Mouse (Mus musculus): ENCODE measurements at regions not wholly inside any gene's neighbourhood (a gene's known extent, or its start where the extent isn't known, plus 50 kb on each side); places are given as distances from the start of the nearest gene placed in this dataset.

DNA sequence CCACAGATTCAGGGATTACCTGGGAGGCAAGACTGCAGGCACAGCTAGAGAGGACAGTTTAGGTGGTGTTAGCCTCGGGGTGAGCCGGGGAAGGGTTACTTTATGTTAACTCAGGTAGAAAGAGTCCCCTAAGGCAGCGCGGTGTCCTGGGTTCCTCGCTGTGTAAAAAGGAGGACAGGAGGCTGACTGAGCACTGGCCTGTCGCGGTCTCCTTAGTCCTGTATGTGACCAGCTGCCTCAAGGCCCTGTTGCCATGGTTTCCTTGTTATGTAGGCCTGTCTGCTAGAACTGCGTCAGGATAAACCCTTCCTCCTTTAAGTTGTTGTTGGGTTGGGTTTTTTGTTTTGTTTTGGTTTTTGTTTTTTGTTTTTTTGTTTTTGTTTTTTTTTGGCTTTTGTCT is 179.0 kb upstream of the Foxn2 start:
- H3K36me3 ChIP-seq (ENCODE audit: control insufficient read depth, insufficient read depth, low read length), result no peaks in the 10 kb centered on the region
- no peak overlapping the region for H3K4me3 ChIP-seq
- H3K27ac ChIP-seq, result no peak overlapping the region
- H3K4me1 ChIP-seq (ENCODE audit: control insufficient read depth, insufficient read depth, low read length), result peaks cover 7% of the 10 kb centered on the region
- WGBS, result 80% methylated on average over 8 of the region's 8 CpGs
- H3K9ac ChIP-seq (ENCODE audit: low read depth, low read length), result no peak overlapping the region
- intact Hi-C loops (cut with DNase I), result no loop called here
- H3K27me3 ChIP-seq (ENCODE audit: control insufficient read depth, insufficient read depth, low read length), result no peaks in the 10 kb centered on the region
- TF ChIP-seq POLR2A (IDR thresholded peaks at IDR 0.05; ENCODE audit: insufficient read depth, low read depth, low read length) (no peak), CTCF (IDR thresholded peaks at IDR 0.05) (no peak), EP300 (IDR thresholded peaks at IDR 0.05; ENCODE audit: insufficient read depth, low read depth, low read length) (no peak)
- H3K79me2 ChIP-seq (replicated peaks; ENCODE audit: control insufficient read depth, insufficient read depth, low read length), result no peaks in the 10 kb centered on the region
- DNase-seq, result no peak

DNA sequence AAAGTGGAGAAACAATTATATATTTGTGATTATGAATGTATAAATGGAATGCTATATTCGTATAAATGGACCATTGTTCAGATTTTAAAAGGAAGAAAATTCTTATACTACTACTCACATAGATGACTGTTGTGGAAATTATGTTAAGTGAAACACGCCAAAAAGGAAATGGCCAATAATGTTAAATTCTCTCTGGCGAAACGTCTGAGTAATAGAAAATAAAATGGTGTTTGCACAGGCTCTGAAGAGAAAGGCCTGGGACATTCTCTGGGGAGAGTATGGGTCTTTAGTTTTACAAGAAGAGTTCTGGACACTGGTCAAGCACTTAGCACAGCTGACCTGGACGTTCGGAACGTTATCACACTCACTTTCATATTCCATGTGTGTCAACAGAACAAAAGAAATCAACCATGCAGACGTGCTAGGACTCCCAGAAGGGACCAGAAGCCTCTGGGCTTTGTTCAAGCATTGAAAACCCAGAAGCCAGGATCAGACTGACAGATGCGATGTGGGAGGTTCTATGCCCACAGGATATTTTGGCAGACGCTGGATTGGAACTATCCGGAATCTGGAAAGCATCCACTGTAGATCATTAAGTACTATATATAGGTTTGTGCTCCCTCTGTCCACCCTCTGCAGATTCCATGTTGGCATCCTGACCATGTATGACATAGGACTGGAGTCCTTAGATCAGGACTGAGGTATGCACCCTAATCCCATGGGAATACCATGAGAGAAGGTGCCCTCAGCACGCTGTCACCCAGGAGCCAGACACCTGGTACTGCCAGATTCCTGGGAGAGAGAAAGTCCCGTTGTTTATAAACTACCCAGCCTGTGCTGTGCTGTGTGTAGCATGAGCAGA is 178.0 kb upstream of the Foxn2 start:
- Histone ChIP-seq H3K27me3 (ENCODE audit: control insufficient read depth, insufficient read depth, low read length) (no peaks in the 10 kb centered on the region), H3K4me3 (no peak overlapping the region), H3K36me3 (ENCODE audit: control insufficient read depth, insufficient read depth, low read length) (no peaks in the 10 kb centered on the region), H3K79me2 (replicated peaks; ENCODE audit: control insufficient read depth, insufficient read depth, low read length) (no peaks in the 10 kb centered on the region), H3K27ac (peak overlapping the region; percentile 49), H3K9ac (ENCODE audit: low read depth, low read length) (no peak overlapping the region), H3K4me1 (ENCODE audit: control insufficient read depth, insufficient read depth, low read length) (peaks cover 4% of the 10 kb centered on the region)
- TF ChIP-seq EP300 (IDR thresholded peaks at IDR 0.05; ENCODE audit: insufficient read depth, low read depth, low read length) (no peak), CTCF (IDR thresholded peaks at IDR 0.05) (no peak), POLR2A (IDR thresholded peaks at IDR 0.05; ENCODE audit: insufficient read depth, low read depth, low read length) (no peak)
- peak in 1 of 2 experiments; percentile 9 for DNase-seq
- WGBS, result 34% methylated on average over 13 of the region's 13 CpGs
- intact Hi-C loops (cut with DNase I), result no loop called here

DNA sequence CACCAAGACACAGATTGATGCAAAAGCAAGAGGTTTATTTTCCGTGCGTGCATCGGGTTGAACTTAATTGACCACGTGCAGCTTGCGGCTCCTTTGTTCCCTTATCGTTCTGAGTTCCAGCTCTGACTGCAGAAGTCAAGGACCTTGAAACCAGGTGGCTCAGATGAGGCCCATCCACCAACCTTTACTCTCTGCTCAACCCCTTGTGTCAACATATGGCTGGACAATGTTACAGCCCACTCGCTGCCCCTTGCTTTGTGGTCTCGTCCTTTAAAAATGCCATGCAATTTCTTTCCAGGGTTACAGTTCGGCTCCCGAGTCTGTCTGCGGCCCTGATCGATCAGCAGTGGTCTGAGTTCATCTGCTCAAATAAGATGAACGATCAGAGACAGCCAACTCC is 175.2 kb upstream of the Foxn2 start:
- Histone ChIP-seq H3K9ac (ENCODE audit: low read depth, low read length) (no peak overlapping the region), H3K4me3 (no peak overlapping the region), H3K4me1 (ENCODE audit: control insufficient read depth, insufficient read depth, low read length) (peaks cover 3% of the 10 kb centered on the region; the same call in 1 of the 2 replicates), H3K79me2 (replicated peaks; ENCODE audit: control insufficient read depth, insufficient read depth, low read length) (no peaks in the 10 kb centered on the region), H3K27me3 (ENCODE audit: control insufficient read depth, insufficient read depth, low read length) (no peaks in the 10 kb centered on the region), H3K36me3 (ENCODE audit: control insufficient read depth, insufficient read depth, low read length) (no peaks in the 10 kb centered on the region), H3K27ac (no peak overlapping the region)
- no peak for TF ChIP-seq EP300 (IDR thresholded peaks at IDR 0.05; ENCODE audit: insufficient read depth, low read depth, low read length)
- no peak for TF ChIP-seq POLR2A (IDR thresholded peaks at IDR 0.05; ENCODE audit: insufficient read depth, low read depth, low read length)
- no peak for TF ChIP-seq CTCF (IDR thresholded peaks at IDR 0.05)
- WGBS, result 93% methylated on average over 13 of the region's 13 CpGs
- no peak for DNase-seq
- intact Hi-C loops (cut with DNase I), result no loop called here

DNA sequence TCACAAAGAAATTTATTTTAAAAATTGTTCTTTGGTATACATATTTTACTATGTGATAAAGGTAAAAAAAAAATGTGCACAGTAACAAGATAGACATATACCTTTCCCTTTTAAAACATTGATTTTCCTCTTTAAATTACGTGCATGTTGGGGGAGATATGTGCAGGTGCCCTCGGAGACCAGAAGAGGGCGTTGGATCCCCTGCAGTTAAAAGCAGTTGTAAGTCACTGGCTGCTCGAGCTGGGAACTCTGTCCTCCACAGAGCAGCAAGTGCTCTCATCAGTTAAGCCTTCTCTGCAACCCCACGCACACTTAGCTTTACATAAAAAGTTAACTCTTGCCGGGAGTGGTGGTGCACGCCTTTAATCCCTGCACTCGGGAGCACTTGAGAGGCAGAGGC is 172.3 kb upstream of the Foxn2 start:
- H3K4me3 ChIP-seq, result no peak overlapping the region
- H3K36me3 ChIP-seq (ENCODE audit: control insufficient read depth, insufficient read depth, low read length), result no peaks in the 10 kb centered on the region
- intact Hi-C loops (cut with DNase I), result no loop called here
- H3K9ac ChIP-seq (ENCODE audit: low read depth, low read length), result no peak overlapping the region
- no peaks in the 10 kb centered on the region for H3K27me3 ChIP-seq (ENCODE audit: control insufficient read depth, insufficient read depth, low read length)
- TF ChIP-seq POLR2A (IDR thresholded peaks at IDR 0.05; ENCODE audit: insufficient read depth, low read depth, low read length), result no peak
- TF ChIP-seq CTCF (IDR thresholded peaks at IDR 0.05), result no peak
- TF ChIP-seq EP300 (IDR thresholded peaks at IDR 0.05; ENCODE audit: insufficient read depth, low read depth, low read length), result no peak
- 83% methylated on average over 8 of the region's 8 CpGs for WGBS
- no peak for DNase-seq
- H3K27ac ChIP-seq, result no peak overlapping the region
- no peaks in the 10 kb centered on the region for H3K4me1 ChIP-seq (ENCODE audit: control insufficient read depth, insufficient read depth, low read length)
- no peaks in the 10 kb centered on the region for H3K79me2 ChIP-seq (replicated peaks; ENCODE audit: control insufficient read depth, insufficient read depth, low read length)

DNA sequence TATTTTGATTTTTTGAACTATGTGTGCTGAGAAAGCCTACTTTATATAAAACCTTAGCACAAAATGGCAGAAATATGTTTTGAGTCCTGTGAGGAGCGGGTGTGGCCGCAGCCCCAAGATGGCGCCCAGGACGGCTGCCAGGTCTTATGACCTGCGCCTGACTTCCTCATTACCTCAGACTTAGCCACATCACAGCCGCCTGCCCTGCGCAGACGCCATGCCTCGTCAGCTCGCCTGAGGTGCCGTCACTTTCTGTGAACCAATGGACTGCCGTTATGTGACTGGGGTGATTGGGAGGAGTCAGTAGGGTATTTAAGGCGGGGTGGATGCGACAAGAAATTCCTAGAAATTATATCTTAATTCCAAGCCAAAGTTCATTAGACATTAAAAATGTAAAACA is 171.7 kb upstream of the Foxn2 start:
- Histone ChIP-seq H3K79me2 (replicated peaks; ENCODE audit: control insufficient read depth, insufficient read depth, low read length) (no peaks in the 10 kb centered on the region), H3K4me3 (no peak overlapping the region), H3K27me3 (ENCODE audit: control insufficient read depth, insufficient read depth, low read length) (no peaks in the 10 kb centered on the region), H3K27ac (no peak overlapping the region), H3K9ac (ENCODE audit: low read depth, low read length) (no peak overlapping the region), H3K4me1 (ENCODE audit: control insufficient read depth, insufficient read depth, low read length) (no peaks in the 10 kb centered on the region), H3K36me3 (ENCODE audit: control insufficient read depth, insufficient read depth, low read length) (no peaks in the 10 kb centered on the region)
- intact Hi-C loops (cut with DNase I), result no loop called here
- WGBS, result 97% methylated on average over 14 of the region's 14 CpGs
- no peak for DNase-seq
- TF ChIP-seq CTCF (IDR thresholded peaks at IDR 0.05) (no peak), EP300 (IDR thresholded peaks at IDR 0.05; ENCODE audit: insufficient read depth, low read depth, low read length) (no peak), POLR2A (IDR thresholded peaks at IDR 0.05; ENCODE audit: insufficient read depth, low read depth, low read length) (no peak)

DNA sequence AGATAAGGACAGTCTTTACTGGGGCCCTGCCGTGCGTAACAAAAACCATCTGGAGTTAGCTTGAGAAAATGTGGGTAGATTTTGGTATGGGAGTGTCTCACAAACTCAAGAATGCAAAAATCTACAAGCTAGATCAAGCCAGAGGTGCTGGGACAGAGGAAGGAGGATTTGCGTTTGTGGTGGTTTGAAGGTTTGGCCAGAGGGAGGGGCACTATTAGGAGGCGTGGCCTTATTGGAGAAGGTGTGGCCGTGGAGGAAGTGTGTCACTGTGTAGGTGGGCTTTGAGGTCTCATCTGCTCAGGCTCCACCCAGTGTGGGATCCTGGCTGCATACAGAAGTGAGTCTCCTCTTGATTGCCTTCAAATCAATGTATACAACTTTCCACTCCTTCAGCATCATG is 169.6 kb upstream of the Foxn2 start:
- Histone ChIP-seq H3K36me3 (ENCODE audit: control insufficient read depth, insufficient read depth, low read length) (no peaks in the 10 kb centered on the region), H3K27ac (no peak overlapping the region), H3K79me2 (replicated peaks; ENCODE audit: control insufficient read depth, insufficient read depth, low read length) (no peaks in the 10 kb centered on the region), H3K4me3 (no peak overlapping the region), H3K9ac (ENCODE audit: low read depth, low read length) (no peak overlapping the region), H3K4me1 (ENCODE audit: control insufficient read depth, insufficient read depth, low read length) (peaks cover 4% of the 10 kb centered on the region), H3K27me3 (ENCODE audit: control insufficient read depth, insufficient read depth, low read length) (no peaks in the 10 kb centered on the region)
- WGBS, result 68% methylated on average over 5 of the region's 5 CpGs
- DNase-seq, result no peak
- intact Hi-C loops (cut with DNase I), result no loop called here
- TF ChIP-seq POLR2A (IDR thresholded peaks at IDR 0.05; ENCODE audit: insufficient read depth, low read depth, low read length), result no peak
- TF ChIP-seq CTCF (IDR thresholded peaks at IDR 0.05), result no peak
- no peak for TF ChIP-seq EP300 (IDR thresholded peaks at IDR 0.05; ENCODE audit: insufficient read depth, low read depth, low read length)
